Mouse (Mus musculus) NIH3T3 (cell line): ENCODE data around the gene Nudt9.
A peak's percentile ranks its signal among the peaks of the same experiment; 100 is the strongest.

ENCODE experiments used
- DNase-seq: peaks from one replicate; pipeline ENCODE4 v3.0.0-alpha.2; 2012; ENCODE audit warnings: low read depth

Nudt9 gene

GRCm38 (mm10) chr5:104036686-104037085, 9.4 kb upstream of the Nudt9 start:
- no peak for DNase-seq

GRCm38 (mm10) chr5:104039154-104039932, 6.8 kb upstream of the Nudt9 start:
- DNase-seq: peak; percentile 84

GRCm38 (mm10) chr5:104042906-104043305, 3.2 kb upstream of the Nudt9 start:
- peak; percentile 62 for DNase-seq

GRCm38 (mm10) chr5:104043704-104044103, 2.4 kb upstream of the Nudt9 start:
- DNase-seq: no peak

GRCm38 (mm10) chr5:104047200-104048105, 1.3 kb downstream of the Nudt9 start:
- DNase-seq: peak; percentile 43

- peak; percentile 66 for DNase-seq
Observed at GRCm38 (mm10) chr5:104048139-104048538, 2.0 kb downstream of the Nudt9 start.

- DNase-seq: peak; percentile 34
Observed at GRCm38 (mm10) chr5:104052956-104053355, 6.8 kb downstream of the Nudt9 start.

- DNase-seq: peak; percentile 13
Observed at GRCm38 (mm10) chr5:104054938-104055337, 8.8 kb downstream of the Nudt9 start.

- DNase-seq: peak; percentile 75
Observed at GRCm38 (mm10) chr5:104055816-104056215, 9.7 kb downstream of the Nudt9 start.

- DNase-seq: peak; percentile 93
Observed at GRCm38 (mm10) chr5:104056295-104056694, 10.2 kb downstream of the Nudt9 start.

- no peak for DNase-seq
Observed at GRCm38 (mm10) chr5:104058021-104058420, 11.9 kb downstream of the Nudt9 start.

GRCm38 (mm10) chr5:104059628-104060027, 13.5 kb downstream of the Nudt9 start:
- DNase-seq: no peak

GRCm38 (mm10) chr5:104060429-104060828, 14.3 kb downstream of the Nudt9 start:
- no peak for DNase-seq

GRCm38 (mm10) chr5:104061936-104062772, 16.0 kb downstream of the Nudt9 start:
- DNase-seq: no peak

GRCm38 (mm10) chr5:104062773-104063551, 16.9 kb downstream of the Nudt9 start:
- DNase-seq: no peak

- DNase-seq: no peak
Observed at GRCm38 (mm10) chr5:104068751-104069150, 22.6 kb downstream of the Nudt9 start.

GRCm38 (mm10) chr5:104071048-104071447, 24.9 kb downstream of the Nudt9 start:
- DNase-seq: no peak

GRCm38 (mm10) chr5:104072272-104072886, 26.3 kb downstream of the Nudt9 start:
- DNase-seq: peak; percentile 49

- no peak for DNase-seq
Observed at GRCm38 (mm10) chr5:104073602-104074001, 27.5 kb downstream of the Nudt9 start.

- DNase-seq: peak; percentile 79
Observed at GRCm38 (mm10) chr5:104074388-104074787, 28.3 kb downstream of the Nudt9 start.

GRCm38 (mm10) chr5:104076361-104076760, 30.3 kb downstream of the Nudt9 start:
- DNase-seq: no peak
